Mouse (Mus musculus) ovary, postnatal 10 days (tissue): Measurements from ENCODE around the gene Simc1.

ENCODE experiments used
- DNase-seq: peaks from one replicate; pipeline ENCODE4 v3.0.0; 2022; ENCODE audit warnings: low spot score

The Simc1 gene

GRCm38 (mm10) chr13:54548036-54548435, 44.5 kb downstream of the Simc1 start:
- DNase-seq, result no peak

GRCm38 (mm10) chr13:54556176-54556575, 52.6 kb downstream of the Simc1 start:
- no peak for DNase-seq

- DNase-seq, result no peak
Observed at GRCm38 (mm10) chr13:54556796-54557195, 53.2 kb downstream of the Simc1 start.

- DNase-seq, result no peak
Observed at GRCm38 (mm10) chr13:54557652-54558051, 54.1 kb downstream of the Simc1 start.

GRCm38 (mm10) chr13:54559656-54560055, 56.1 kb downstream of the Simc1 start:
- no peak for DNase-seq

- no peak for DNase-seq
Observed at GRCm38 (mm10) chr13:54560608-54561007, 57.0 kb downstream of the Simc1 start.

GRCm38 (mm10) chr13:54562562-54562961, 59.0 kb downstream of the Simc1 start:
- DNase-seq, result no peak

GRCm38 (mm10) chr13:54564232-54565200, 60.9 kb downstream of the Simc1 start:
- no peak for DNase-seq

- peak; percentile 75 for DNase-seq
Observed at GRCm38 (mm10) chr13:54565201-54565581, 61.6 kb downstream of the Simc1 start, which contains the start of gene 4833439L19Rik. 4833439L19Rik (minus strand) TSS chr13:54565435.

GRCm38 (mm10) chr13:54565594-54566345, 62.2 kb downstream of the Simc1 start:
- DNase-seq, result no peak

- DNase-seq, result no peak
Observed at GRCm38 (mm10) chr13:54568380-54568779, 64.8 kb downstream of the Simc1 start.

- DNase-seq, result no peak
Observed at GRCm38 (mm10) chr13:54569282-54569681, 65.7 kb downstream of the Simc1 start.

GRCm38 (mm10) chr13:54570736-54571135, 67.2 kb downstream of the Simc1 start:
- DNase-seq, result no peak

- DNase-seq, result no peak
Observed at GRCm38 (mm10) chr13:54571637-54572036, 68.1 kb downstream of the Simc1 start.

GRCm38 (mm10) chr13:54572621-54573020, 69.0 kb downstream of the Simc1 start:
- DNase-seq, result no peak

- DNase-seq, result peak; percentile 59
Observed at GRCm38 (mm10) chr13:54574854-54575481, 71.4 kb downstream of the Simc1 start, which contains the start of gene Arl10. Arl10 (plus strand) TSS chr13:54575015.

- DNase-seq, result no peak
Observed at GRCm38 (mm10) chr13:54575489-54575888, 71.9 kb downstream of the Simc1 start.

GRCm38 (mm10) chr13:54577652-54578507, 74.3 kb downstream of the Simc1 start:
- DNase-seq, result no peak

- DNase-seq, result no peak
Observed at GRCm38 (mm10) chr13:54581385-54581784, 77.8 kb downstream of the Simc1 start.

GRCm38 (mm10) chr13:54582126-54582525, 78.5 kb downstream of the Simc1 start:
- DNase-seq, result no peak

- no peak for DNase-seq
Observed at GRCm38 (mm10) chr13:54582860-54583259, 79.3 kb downstream of the Simc1 start.
